Mouse (Mus musculus) liver, postnatal 0 days (tissue): ENCODE data around the gene Med11. TPM values are rescaled to one million over a fixed set of nuclear protein-coding genes. Genes with fewer than 3 reads are reported as not detected.

Experiments used
- ATAC-seq: fragments of 200-750 bp; cut with Nextera tagmentation; 2 replicates; pipeline ENCODE4 v1.8.0; 2017; ENCODE audit warnings: mild to moderate bottlenecking, moderate library complexity
- DNase-seq: peaks from one replicate; pipeline ENCODE4 v3.0.0-alpha.2; 2016
- H3K27ac ChIP-seq: fragments of 300-500 bp; sonication (generic); 2 replicates; pipeline ENCODE4 v1.5.1; 2014; ENCODE audit warnings: antibody characterized with exemption, moderate library complexity, mild to moderate bottlenecking, low read depth
- H3K27me3 ChIP-seq: fragments of 300-500 bp; sonication (generic); 2 replicates; pipeline ENCODE4 v1.6.1; 2014; ENCODE audit warnings: low read length, control low read depth, mixed read lengths; ENCODE audit not compliant: insufficient read depth
- H3K36me3 ChIP-seq: fragments of 300-500 bp; sonication (generic); replicated peaks from 2 replicates; pipeline ENCODE4 v1.6.1; 2014; ENCODE audit warnings: mild to moderate bottlenecking, control low read depth, low read length, moderate library complexity, mixed read lengths; ENCODE audit not compliant: insufficient read depth
- H3K4me1 ChIP-seq: fragments of 300-500 bp; sonication (generic); 2 replicates; pipeline ENCODE4 v1.6.1; 2014; ENCODE audit warnings: antibody characterized with exemption, mild to moderate bottlenecking, control low read depth; ENCODE audit not compliant: insufficient read depth
- H3K4me2 ChIP-seq: fragments of 300-500 bp; sonication (generic); 2 replicates; pipeline ENCODE4 v1.6.1; 2014; ENCODE audit warnings: low read depth, mild to moderate bottlenecking, low read length, moderate library complexity, mixed read lengths
- H3K4me3 ChIP-seq: fragments of 300-500 bp; sonication (generic); 2 replicates; pipeline ENCODE4 v1.5.1; 2014; ENCODE audit warnings: low read depth, low read length
- H3K9ac ChIP-seq: fragments of 300-500 bp; sonication (generic); replicated peaks from 2 replicates; pipeline ENCODE4 v1.6.1; 2014; ENCODE audit warnings: mild to moderate bottlenecking, moderate library complexity
- H3K9me3 ChIP-seq: fragments of 300-500 bp; sonication (generic); 2 replicates; pipeline ENCODE4 v1.6.1; 2016; ENCODE audit warnings: mild to moderate bottlenecking, control low read depth, low read length, mixed read lengths
- CTCF ChIP-seq: sonication (generic); IDR thresholded peaks from 2 replicates; pipeline ENCODE4 v1.5.1; 2016; ENCODE audit warnings: antibody characterized with exemption, low read depth
- EP300 ChIP-seq: IDR thresholded peaks from 2 replicates; pipeline ENCODE4 v1.6.1; 2016; ENCODE audit warnings: antibody characterized with exemption, low read depth, mild to moderate bottlenecking
- WGBS: fragments of 180-500 bp; shearing (Covaris S2); extraction: QIAGEN DNeasy Blood & Tissue Kit; methylation state at CpG from one replicate; pipeline ENCODE4 v1.1.7; 2014; ENCODE audit not compliant: insufficient replicate concordance; 5-methylcytosine and 5-hydroxymethylcytosine counted together
- polyA plus RNA-seq: library from polyadenylated mRNA; unstranded; fragments of >200 nt; fragmentation: Nextera tagmentation; extraction: Ambion mirVana; gene quantifications from 2 replicates; pipeline ENCODE4 v1.2.1, GENCODE M21; 2015

Gene Med11
- polyA plus RNA-seq, 1 experiment from 2014 or later: 15.1 TPM

- Histone ChIP-seq H3K4me1 (peaks cover 4% of the 10 kb centered on the region), H3K27ac (peak within 1 kb of the TSS; percentile 66), H3K4me3 (peak within 1 kb of the TSS; percentile 58), H3K4me2 (peak within 1 kb of the TSS; percentile 82), H3K27me3 (peaks cover 21% of the 10 kb centered on the region), H3K36me3 (no peaks in the 10 kb centered on the region), H3K9ac (peak within 1 kb of the TSS; percentile 63), H3K9me3 (no peaks in the 10 kb centered on the region)
- no peak for DNase-seq
- TF ChIP-seq CTCF (no peak), EP300 (no peak)
- WGBS: 16% methylated on average over 30 of the region's 32 CpGs
- ATAC-seq: peak; percentile 8; the same call in 1 of the 2 replicates
Measured at GRCm38 (mm10) chr11:70458688-70459600, 7.2 kb downstream of the Med11 start, which contains the start of gene Zmynd15. Gene Zmynd15 (plus strand): TSS chr11:70459433.

GRCm38 (mm10) chr11:70459601-70460101, 7.9 kb downstream of the Med11 start, which contains the start of gene Cxcl16:
Gene Cxcl16 (minus strand): TSS chr11:70459984.
- peak within 1 kb of the TSS; percentile 66 for H3K27ac ChIP-seq
- no peaks in the 10 kb centered on the region for H3K9me3 ChIP-seq
- no peak for DNase-seq
- peak; percentile 54; the same call in 1 of the 2 replicates for ATAC-seq
- H3K4me2 ChIP-seq: peak within 1 kb of the TSS; percentile 82
- peaks cover 3% of the 10 kb centered on the region; the same call in 1 of the 2 replicates for H3K4me1 ChIP-seq
- no peaks in the 10 kb centered on the region for H3K36me3 ChIP-seq
- TF ChIP-seq CTCF (no peak), EP300 (no peak)
- H3K4me3 ChIP-seq: peak within 1 kb of the TSS; percentile 58
- WGBS: 3% methylated on average over 30 of the region's 30 CpGs
- H3K27me3 ChIP-seq: peaks cover 25% of the 10 kb centered on the region
- H3K9ac ChIP-seq: peak within 1 kb of the TSS; percentile 63

GRCm38 (mm10) chr11:70463970-70464369, 12.3 kb downstream of the Med11 start:
- TF ChIP-seq EP300 (no peak), CTCF (no peak)
- DNase-seq (no peak), ATAC-seq (no peak)
- no peak overlapping the region for H3K9ac ChIP-seq
- no peaks in the 10 kb centered on the region for H3K9me3 ChIP-seq
- H3K4me1 ChIP-seq: no peaks in the 10 kb centered on the region; the same call in 1 of the 2 replicates
- H3K36me3 ChIP-seq: no peaks in the 10 kb centered on the region
- H3K4me2 ChIP-seq: no peak overlapping the region
- WGBS: 81% methylated on average over 5 of the region's 5 CpGs
- H3K27ac ChIP-seq: no peak overlapping the region
- no peak overlapping the region for H3K4me3 ChIP-seq
- H3K27me3 ChIP-seq: peaks cover 37% of the 10 kb centered on the region

- no peak overlapping the region for H3K4me3 ChIP-seq
- no peaks in the 10 kb centered on the region for H3K9me3 ChIP-seq
- no peak for ATAC-seq
- H3K4me2 ChIP-seq: no peak overlapping the region
- DNase-seq: no peak
- WGBS: 31% methylated on average over 16 of the region's 16 CpGs
- H3K27ac ChIP-seq: no peak overlapping the region
- no peaks in the 10 kb centered on the region for H3K36me3 ChIP-seq
- H3K4me1 ChIP-seq: no peaks in the 10 kb centered on the region
- no peak for TF ChIP-seq EP300
- TF ChIP-seq CTCF: no peak
- no peak overlapping the region for H3K9ac ChIP-seq
- H3K27me3 ChIP-seq: peaks cover 30% of the 10 kb centered on the region
Measured at GRCm38 (mm10) chr11:70465211-70465610, 13.5 kb downstream of the Med11 start.

GRCm38 (mm10) chr11:70465824-70466223, 14.1 kb downstream of the Med11 start:
- peaks cover 24% of the 10 kb centered on the region for H3K27me3 ChIP-seq
- ATAC-seq (no peak), DNase-seq (no peak)
- 43% methylated on average over 23 of the region's 23 CpGs for WGBS
- H3K36me3 ChIP-seq: no peaks in the 10 kb centered on the region
- TF ChIP-seq CTCF (no peak), EP300 (no peak)
- H3K9ac ChIP-seq: no peak overlapping the region
- H3K4me3 ChIP-seq: peak overlapping the region; percentile 14
- H3K27ac ChIP-seq: no peak overlapping the region
- H3K9me3 ChIP-seq: no peaks in the 10 kb centered on the region
- H3K4me2 ChIP-seq: peak overlapping the region; percentile 46
- no peaks in the 10 kb centered on the region for H3K4me1 ChIP-seq
